Mouse (Mus musculus) megakaryocyte progenitor cell, adult 5-6 weeks (primary cell): ENCODE data around the gene Tdrkh. TPM values are rescaled to one million over a fixed set of nuclear protein-coding genes. Genes with fewer than 3 reads are reported as not detected.

Experiments used
- ATAC-seq: replicated peaks from 2 replicates; pipeline ENCODE4 v1.8.0; 2016; ENCODE audit warnings: mild to moderate bottlenecking, moderate TSS enrichment, inconsistent platforms; ENCODE audit not compliant: poor library complexity
- total RNA-seq, 2 experiments: library from RNA; stranded (forward) in 1 of 2; stranded (reverse) in 1 of 2; fragments of 157-497, 149-512 nt in 1 of 2; fragments of 200-1000 nt in 1 of 2; gene quantifications; 2 replicates each; pipeline versions ENCODE4 v1.2.3 to v1.2.4; 2015 to 2017

Tdrkh gene
- total RNA-seq, 2 experiments from 2014 or later: 3.9 to 13.2 TPM

- peak; percentile 70 for ATAC-seq
These were observed 25.0 kb upstream of the Tdrkh start for GRCm38 (mm10) chr3:94388047-94388446.

DNA sequence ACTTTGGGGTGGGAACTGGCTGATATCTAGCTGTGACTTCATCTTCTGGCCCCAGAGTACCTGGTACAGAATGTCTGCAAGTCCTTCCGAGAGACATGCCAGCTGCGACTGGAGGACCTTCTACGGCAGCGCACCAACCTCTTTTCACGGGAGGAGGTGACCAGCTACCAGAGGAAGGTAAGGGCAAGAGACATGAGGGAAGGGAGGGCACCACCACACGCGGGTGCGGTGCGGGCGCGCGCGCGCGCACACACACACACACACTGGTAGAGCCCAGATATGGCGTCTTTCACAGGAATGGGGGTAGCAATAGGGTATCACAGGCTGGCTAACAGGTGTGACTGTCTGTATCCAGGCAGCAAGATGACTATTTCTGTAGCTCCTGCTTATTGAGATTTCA is 23.7 kb upstream of the Tdrkh start:
- ATAC-seq: no peak

DNA sequence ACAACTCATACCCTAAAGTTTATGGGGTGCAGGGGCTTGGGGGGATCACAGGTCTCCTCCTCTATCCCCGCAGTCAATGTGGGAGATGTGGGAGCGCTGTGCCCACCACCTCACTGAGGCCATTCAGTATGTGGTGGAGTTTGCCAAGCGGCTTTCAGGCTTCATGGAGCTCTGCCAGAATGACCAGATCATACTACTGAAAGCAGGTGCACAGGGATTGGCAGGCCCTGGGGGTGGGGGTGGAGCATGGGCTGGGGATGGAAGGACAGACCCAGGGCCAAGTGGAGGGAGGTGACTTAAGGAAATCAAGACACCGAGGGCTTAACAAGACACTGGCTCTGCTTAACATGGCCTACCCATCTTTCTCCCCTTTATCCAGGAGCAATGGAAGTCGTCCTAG is 22.1 kb upstream of the Tdrkh start:
- ATAC-seq: no peak

GRCm38 (mm10) chr3:94392128-94392527 is 20.9 kb upstream of the Tdrkh start:
- ATAC-seq: no peak

GRCm38 (mm10) chr3:94393049-94393448 is 20.0 kb upstream of the Tdrkh start:
- no peak for ATAC-seq

DNA sequence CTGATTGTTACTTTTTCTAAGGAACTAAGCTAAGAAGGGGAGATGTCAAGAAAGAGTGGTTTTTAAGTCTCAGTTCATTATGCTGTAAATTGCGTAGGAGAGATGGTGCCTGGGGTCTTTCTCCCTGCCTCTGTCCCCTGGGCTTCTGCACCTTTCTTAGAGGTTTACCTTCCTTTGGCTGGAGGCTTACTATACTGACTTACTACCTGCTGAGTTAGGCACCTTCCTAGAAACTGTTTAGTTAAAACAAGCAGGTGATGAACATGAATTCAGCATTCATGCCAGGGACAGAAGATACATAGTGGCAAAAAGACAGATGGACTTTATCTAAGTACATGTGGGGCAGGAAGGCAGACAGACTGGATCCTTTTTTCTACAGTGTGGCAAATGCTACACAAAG is 16.7 kb upstream of the Tdrkh start:
- ATAC-seq: no peak

DNA sequence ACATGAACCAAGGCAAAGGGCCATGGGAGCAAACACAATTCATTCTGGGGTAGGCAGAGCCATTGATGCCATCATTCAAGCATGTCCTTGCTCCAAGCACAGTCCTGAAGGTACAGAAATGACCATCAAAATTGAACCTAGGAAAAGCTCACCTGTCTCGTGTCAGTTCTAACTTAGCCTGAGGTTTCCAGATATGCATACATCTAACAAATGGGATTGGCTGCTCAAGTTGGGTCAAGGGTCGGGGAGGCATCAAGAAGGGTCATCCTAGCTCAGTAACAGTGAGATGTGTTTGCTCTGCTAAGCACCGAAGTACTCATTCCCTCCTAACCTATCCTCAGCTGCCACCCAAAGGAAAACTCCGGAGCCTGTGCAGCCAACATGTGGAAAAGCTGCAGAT is 16.2 kb upstream of the Tdrkh start:
- ATAC-seq: no peak

DNA sequence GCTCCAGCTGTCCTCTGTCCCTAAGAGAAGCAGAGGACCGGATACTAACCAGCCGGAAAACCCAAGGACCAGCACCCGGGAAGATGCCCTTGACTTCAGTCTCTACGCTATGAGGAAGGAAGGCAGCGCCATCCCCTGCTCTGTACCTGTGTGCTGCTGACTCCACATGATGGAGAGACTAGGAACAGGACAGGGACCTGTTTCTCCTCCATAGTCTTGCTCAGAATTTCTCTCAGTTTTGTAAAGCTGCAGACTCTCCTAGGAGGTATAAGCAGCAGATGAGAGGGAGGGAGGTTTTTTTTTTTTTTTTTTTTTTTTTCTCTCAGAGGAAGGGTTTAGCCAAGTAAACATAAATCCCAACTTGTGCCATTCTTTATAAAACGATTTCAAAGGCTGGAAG is 14.9 kb upstream of the Tdrkh start, which contains the start of gene Lingo4:
Gene Lingo4 (plus strand): TSS at position 301 of the 400 bp plus-strand sequence.
- ATAC-seq: no peak

DNA sequence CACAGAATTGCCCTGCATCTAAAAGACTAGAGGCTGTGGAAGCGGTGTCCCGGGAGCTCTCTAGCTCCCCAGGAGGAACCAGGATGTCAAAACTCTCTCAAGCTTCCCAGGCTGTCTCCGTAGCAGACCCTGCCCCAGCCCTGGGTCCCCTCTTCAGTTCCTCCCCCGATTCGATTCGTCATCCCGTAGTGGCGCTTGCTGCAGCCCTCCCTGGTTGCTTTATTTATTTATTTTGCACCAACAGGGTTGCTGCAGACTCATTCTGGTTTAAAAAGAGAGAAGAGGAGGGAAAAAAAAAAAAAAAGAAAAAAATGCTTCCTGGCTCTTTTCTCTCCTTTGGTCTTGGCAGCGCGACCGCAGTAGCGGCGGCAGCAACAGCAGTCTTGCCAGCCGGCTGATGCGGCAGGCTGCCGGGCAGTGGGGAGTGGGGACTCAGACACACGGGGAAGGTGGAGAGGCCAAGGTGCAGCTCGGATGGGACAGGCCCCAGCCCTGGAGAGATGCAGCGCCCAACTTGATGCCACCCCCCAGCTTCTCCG is 14.1 kb upstream of the Tdrkh start:
- peak; percentile 39 for ATAC-seq

- ATAC-seq: no peak
These were observed 13.3 kb upstream of the Tdrkh start for GRCm38 (mm10) chr3:94399663-94400310.

- ATAC-seq: no peak
These were observed 10.6 kb upstream of the Tdrkh start for GRCm38 (mm10) chr3:94402451-94402850.

- no peak for ATAC-seq
These were observed 8.6 kb upstream of the Tdrkh start for GRCm38 (mm10) chr3:94404366-94405054.

GRCm38 (mm10) chr3:94405561-94405960 is 7.5 kb upstream of the Tdrkh start:
- ATAC-seq: no peak

- peak; percentile 41 for ATAC-seq
These were observed 543 bp upstream of the Tdrkh start for GRCm38 (mm10) chr3:94412530-94412929.

DNA sequence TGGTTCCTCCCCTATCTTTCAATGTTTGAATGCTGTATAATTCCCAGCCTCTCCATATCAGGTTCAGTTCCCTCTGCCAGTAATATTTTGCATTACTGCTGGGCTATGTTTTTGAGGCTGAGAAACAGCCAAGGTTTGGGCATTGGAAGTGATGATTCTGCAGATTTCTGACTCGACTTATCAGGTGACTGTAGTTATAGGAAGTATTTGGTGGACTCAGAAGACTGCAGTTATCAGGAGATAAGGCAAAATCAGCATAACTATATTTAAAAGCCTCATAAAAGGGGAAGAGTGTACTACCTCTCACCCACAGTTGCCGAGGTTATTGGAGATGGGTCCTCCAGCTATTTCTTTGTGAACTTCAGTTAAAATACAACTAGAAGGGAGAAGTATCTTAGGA is 17.9 kb downstream of the Tdrkh start:
- 0 out of 2 replicates have a peak, but pooled peaks have one; percentile 26 for ATAC-seq

DNA sequence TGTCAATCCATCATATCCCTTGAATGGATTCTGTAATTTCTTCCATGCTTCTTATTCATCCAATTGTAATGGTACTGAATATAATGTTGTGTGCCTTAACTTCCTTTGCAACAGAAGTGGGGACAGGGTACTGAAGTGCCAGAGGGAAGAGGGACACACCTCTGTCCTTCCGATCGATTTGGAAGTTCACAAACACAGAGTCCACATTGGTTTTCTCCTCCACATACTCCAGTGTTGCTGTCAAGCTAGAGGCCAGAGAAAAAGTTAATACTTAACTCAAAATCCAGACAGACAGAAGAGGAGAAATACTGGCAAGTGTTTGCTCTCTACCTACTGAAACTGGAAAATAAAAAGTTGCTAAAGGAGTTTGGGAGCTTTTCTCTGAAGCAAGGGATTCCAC is 21.2 kb downstream of the Tdrkh start:
- ATAC-seq: no peak

DNA sequence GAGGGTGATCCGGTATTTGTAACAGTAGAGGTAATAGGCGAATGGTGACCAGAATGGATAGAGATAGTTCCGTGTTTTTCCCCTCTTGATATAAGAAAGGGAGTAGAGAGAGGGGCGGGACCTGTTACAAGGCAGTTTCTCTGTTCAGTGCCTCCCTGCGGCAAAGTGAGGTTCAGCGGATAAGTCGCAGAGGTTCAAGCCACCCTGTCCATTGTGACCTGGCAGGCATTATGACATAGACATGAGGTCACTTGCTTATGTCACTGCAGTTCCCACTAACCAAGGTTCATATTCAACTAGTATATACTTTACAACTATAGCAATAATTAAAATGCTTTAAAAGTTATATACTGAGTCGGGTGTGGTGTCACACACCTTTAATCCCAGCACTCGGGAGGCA is 23.3 kb downstream of the Tdrkh start:
- no peak for ATAC-seq

DNA sequence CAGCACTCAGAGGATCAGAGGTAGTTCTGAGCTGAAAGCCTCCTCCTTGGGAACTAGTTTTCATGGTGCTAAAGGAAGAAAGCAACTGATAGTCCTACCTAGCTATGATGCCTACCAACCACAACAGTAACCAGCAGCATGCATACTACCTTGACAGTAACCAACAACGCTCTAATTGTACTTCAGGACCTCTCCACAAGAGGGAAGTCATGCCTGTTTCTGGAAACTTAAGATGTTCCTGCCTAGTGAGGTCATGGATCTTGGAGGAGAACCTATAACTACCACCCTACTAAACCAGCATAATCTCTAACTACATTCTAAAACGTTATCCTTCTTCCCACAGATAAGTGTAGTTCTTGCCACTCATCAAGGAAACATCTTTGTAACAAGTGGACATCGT is 28.1 kb downstream of the Tdrkh start:
- peak; percentile 70 for ATAC-seq

- ATAC-seq: peak; percentile 94
These were observed 30.0 kb downstream of the Tdrkh start, which contains the start of gene Mrpl9 for GRCm38 (mm10) chr3:94442951-94443596. Mrpl9 (plus strand) TSS chr3:94443318.

DNA sequence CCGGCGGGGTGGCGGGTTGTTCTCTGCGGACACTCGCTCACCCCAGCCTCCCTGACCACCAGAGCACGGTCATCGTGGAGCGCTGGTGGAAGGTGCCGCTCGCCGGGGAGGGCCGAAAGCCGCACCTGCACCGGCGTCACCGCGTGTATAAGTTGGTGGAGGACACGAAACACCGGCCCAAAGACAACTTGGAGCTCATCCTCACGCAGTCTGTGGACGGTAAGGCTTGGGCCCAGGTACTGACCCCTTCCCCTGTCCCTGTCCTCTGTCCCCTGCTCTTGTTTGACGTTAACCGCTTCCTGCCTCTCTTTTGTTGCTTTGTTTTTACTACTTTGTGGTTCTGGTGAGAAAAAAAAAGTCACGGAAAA is 30.5 kb downstream of the Tdrkh start, which contains the start of gene Oaz3:
Gene Oaz3 (minus strand): TSS at position 319 of the 368 bp plus-strand sequence.
- peak; percentile 17 for ATAC-seq

DNA sequence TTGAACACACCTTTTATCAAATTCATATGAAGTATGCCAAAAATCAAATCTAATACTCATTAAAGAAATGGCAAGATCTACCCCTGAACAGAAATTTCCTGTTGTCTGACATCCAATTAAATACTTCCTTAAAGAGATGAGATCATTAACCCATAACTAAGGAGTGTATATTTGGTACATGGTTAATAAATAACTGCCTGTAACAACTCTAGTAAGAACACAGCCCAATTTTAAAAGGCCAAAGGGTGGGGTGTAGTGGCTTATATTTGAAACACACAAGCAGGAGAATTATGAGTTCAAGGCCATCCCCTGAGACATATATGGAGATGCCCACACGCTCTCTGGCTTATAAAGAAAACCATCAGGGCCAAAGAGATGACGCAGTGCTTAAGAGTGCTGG is 36.3 kb downstream of the Tdrkh start:
- ATAC-seq: no peak

- peak; percentile 99 for ATAC-seq
These were observed 43.5 kb downstream of the Tdrkh start for GRCm38 (mm10) chr3:94456529-94457000.
